Mouse (Mus musculus) cerebellum, adult 2 months (tissue): Measurements from ENCODE around the gene Prex1. TPM values are rescaled to one million over a fixed set of nuclear protein-coding genes. Genes with fewer than 3 reads are reported as not detected.

Experiments used
- DNase-seq, 2 experiments: peaks; one replicate each; pipeline ENCODE4 v3.0.0; 2021
- H3K27ac ChIP-seq: fragments of 200-500 bp; 2 replicates; pipeline ENCODE4 v1.5.1; 2012; ENCODE audit warnings: low read length, control low read depth, inconsistent platforms; ENCODE audit not compliant: insufficient read depth
- H3K27me3 ChIP-seq: fragments of 200-500 bp; 2 replicates; pipeline ENCODE4 v1.6.1; 2012; ENCODE audit warnings: inconsistent platforms, mild to moderate bottlenecking, low read length, moderate library complexity; ENCODE audit not compliant: control insufficient read depth, insufficient read depth
- H3K4me1 ChIP-seq: fragments of 200-500 bp; 2 replicates; pipeline ENCODE4 v1.6.1; 2011; ENCODE audit warnings: low read length; ENCODE audit not compliant: control insufficient read depth, insufficient read depth
- H3K4me3 ChIP-seq: fragments of 200-500 bp; replicated peaks from 2 replicates; pipeline ENCODE3; 2011; ENCODE audit warnings: mild to moderate bottlenecking, low read depth, low read length, control low read depth; ENCODE audit not compliant: insufficient read depth
- CTCF ChIP-seq: fragments of 200-500 bp; IDR thresholded peaks from 2 replicates; pipeline ENCODE4 v1.5.1; 2011; ENCODE audit warnings: low read depth, mild to moderate bottlenecking, control low read depth, low read length, moderate library complexity, borderline replicate concordance; ENCODE audit not compliant: insufficient read depth
- POLR2A ChIP-seq: fragments of 200-500 bp; IDR thresholded peaks from 2 replicates; pipeline ENCODE4 v1.6.1; 2011; ENCODE audit warnings: low read length, control low read depth, borderline replicate concordance; ENCODE audit not compliant: insufficient read depth
- WGBS: fragments of 180-500 bp; shearing (Covaris S2); methylation state at CpG from one replicate; pipeline ENCODE4 v1.1.7; 2018; 5-methylcytosine and 5-hydroxymethylcytosine counted together
- polyA plus RNA-seq: library from polyadenylated mRNA; depleted of rRNA; stranded (reverse); fragments of >200 nt; gene quantifications from 2 replicates; pipeline ENCODE4 v1.2.3, GENCODE M21; 2012

The Prex1 gene
- polyA plus RNA-seq, 1 experiment: 70.1 TPM

- TF ChIP-seq CTCF (no peak), POLR2A (no peak)
- no peak overlapping the region for H3K4me3 ChIP-seq
- no peak for DNase-seq
- H3K4me1 ChIP-seq: no peaks in the 10 kb centered on the region
- no peaks in the 10 kb centered on the region for H3K27me3 ChIP-seq
- H3K27ac ChIP-seq: no peak overlapping the region
- WGBS: 73% methylated on average over 2 of the region's 2 CpGs
Measured at GRCm38 (mm10) chr2:166706526-166706925, 7.1 kb downstream of the Prex1 start.

- H3K27me3 ChIP-seq: no peaks in the 10 kb centered on the region
- no peak overlapping the region for H3K4me3 ChIP-seq
- no peak for TF ChIP-seq CTCF
- TF ChIP-seq POLR2A: no peak
- no peak overlapping the region for H3K27ac ChIP-seq
- WGBS: 51% methylated on average over 3 of the region's 3 CpGs
- H3K4me1 ChIP-seq: no peaks in the 10 kb centered on the region
- DNase-seq: no peak
Measured at GRCm38 (mm10) chr2:166703491-166703890, 10.1 kb downstream of the Prex1 start.

GRCm38 (mm10) chr2:166702113-166702445 lies 11.6 kb downstream of the Prex1 start:
- DNase-seq: no peak
- H3K4me3 ChIP-seq: no peak overlapping the region
- 96% methylated on average over 2 of the region's 2 CpGs for WGBS
- TF ChIP-seq CTCF (no peak), POLR2A (no peak)
- no peaks in the 10 kb centered on the region for H3K27me3 ChIP-seq
- peaks cover 2% of the 10 kb centered on the region; the same call in 1 of the 2 replicates for H3K4me1 ChIP-seq
- no peak overlapping the region for H3K27ac ChIP-seq

- DNase-seq: no peak
- no peak overlapping the region for H3K27ac ChIP-seq
- no peak overlapping the region for H3K4me3 ChIP-seq
- WGBS: 71% methylated on average over 23 of the region's 23 CpGs
- no peak for TF ChIP-seq CTCF
- TF ChIP-seq POLR2A: no peak
- H3K27me3 ChIP-seq: no peaks in the 10 kb centered on the region
- H3K4me1 ChIP-seq: peaks cover 2% of the 10 kb centered on the region; the same call in 1 of the 2 replicates
Measured at GRCm38 (mm10) chr2:166701248-166702112, 12.2 kb downstream of the Prex1 start.

- 92% methylated on average over 13 of the region's 13 CpGs for WGBS
- no peak for DNase-seq
Measured at GRCm38 (mm10) chr2:166700732-166701131, 12.9 kb downstream of the Prex1 start.

GRCm38 (mm10) chr2:166700116-166700515 lies 13.5 kb downstream of the Prex1 start:
- Histone ChIP-seq H3K4me3 (no peak overlapping the region), H3K27ac (no peak overlapping the region), H3K27me3 (no peaks in the 10 kb centered on the region), H3K4me1 (peaks cover 2% of the 10 kb centered on the region; the same call in 1 of the 2 replicates)
- WGBS: 79% methylated on average over 8 of the region's 8 CpGs
- TF ChIP-seq CTCF (no peak), POLR2A (no peak)
- no peak for DNase-seq

More at GRCm38 (mm10) chr2:166700732-166701131, 12.9 kb downstream of the Prex1 start:
- Histone ChIP-seq H3K27me3 (no peaks in the 10 kb centered on the region), H3K4me3 (no peak overlapping the region), H3K27ac (no peak overlapping the region), H3K4me1 (peaks cover 2% of the 10 kb centered on the region; the same call in 1 of the 2 replicates)
- no peak for TF ChIP-seq POLR2A
- no peak for TF ChIP-seq CTCF

- 92% methylated on average over 5 of the region's 5 CpGs for WGBS
- no peak for TF ChIP-seq CTCF
- no peak for TF ChIP-seq POLR2A
- Histone ChIP-seq H3K4me1 (peaks cover 2% of the 10 kb centered on the region; the same call in 1 of the 2 replicates), H3K4me3 (no peak overlapping the region), H3K27ac (no peak overlapping the region), H3K27me3 (no peaks in the 10 kb centered on the region)
- DNase-seq: no peak
Measured at GRCm38 (mm10) chr2:166699552-166699951, 14.1 kb downstream of the Prex1 start.

- no peak overlapping the region for H3K4me3 ChIP-seq
- no peaks in the 10 kb centered on the region for H3K27me3 ChIP-seq
- peaks cover 10% of the 10 kb centered on the region for H3K4me1 ChIP-seq
- TF ChIP-seq CTCF (no peak), POLR2A (no peak)
- no peak for DNase-seq
- WGBS: 86% methylated on average over 2 of the region's 2 CpGs
- no peak overlapping the region for H3K27ac ChIP-seq
Measured at GRCm38 (mm10) chr2:166694616-166695015, 19.0 kb downstream of the Prex1 start.
